Mouse (Mus musculus): Measurements from ENCODE around the gene Cfap97. TPM values are rescaled to one million over a fixed set of nuclear protein-coding genes. Genes with fewer than 3 reads are reported as not detected.
"Not testable (repeated sequence)": the region's sequence is repeated elsewhere in the genome, so short reads cannot be mapped to it uniquely, and the experiment has no call there.

Gene Cfap97
- polyA plus RNA-seq (2015; fragmentation: Nextera tagmentation; extraction: Ambion mirVana), result 29.2 and 30.5 TPM in 2 replicates

- peak; percentile 88 for ATAC-seq (ENCODE audit: low FRiP score)
- peak within 1 kb of the TSS; percentile 82 for H3K4me3 ChIP-seq
- H3K4me2 ChIP-seq, result peak within 1 kb of the TSS; percentile 86
- H3K36me3 ChIP-seq, result no peaks in the 10 kb centered on the region
- peaks cover 22% of the 10 kb centered on the region for H3K27me3 ChIP-seq
- peaks cover 20% of the 10 kb centered on the region for H3K4me1 ChIP-seq (replicated peaks)
- 2% methylated on average over 59 of the region's 75 CpGs for WGBS
- H3K9ac ChIP-seq, result peak within 1 kb of the TSS; percentile 92
- H3K27ac ChIP-seq, result peak within 1 kb of the TSS; percentile 86
- no peaks in the 10 kb centered on the region for H3K9me3 ChIP-seq
Measured at GRCm38 (mm10) chr8:46151202-46152062, at the start of gene Cfap97. TSS of gene Cfap97 (plus strand) at chr8:46151771.

DNA sequence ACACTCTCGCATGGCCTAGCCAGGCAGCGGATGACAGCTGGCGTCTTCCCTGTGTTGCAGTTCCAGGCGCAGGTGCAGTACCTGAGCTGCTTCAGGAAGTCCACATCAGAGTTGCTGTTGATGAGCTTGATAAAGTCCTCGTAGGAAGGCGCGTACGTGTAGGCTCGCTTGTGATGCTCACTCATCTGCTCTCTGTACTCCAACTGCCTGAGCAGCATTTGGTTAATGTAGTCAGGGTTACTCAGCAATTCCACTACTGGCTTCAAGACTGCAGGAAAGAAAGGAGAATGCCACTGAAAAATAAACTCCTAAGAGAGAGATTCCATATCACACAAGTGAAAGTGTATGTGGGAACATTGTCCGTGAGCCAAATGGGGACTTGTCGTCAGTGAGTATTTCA is 48.1 kb upstream of the Cfap97 start:
- no peak overlapping the region for H3K4me2 ChIP-seq
- H3K27me3 ChIP-seq, result no peaks in the 10 kb centered on the region
- no peak overlapping the region for H3K27ac ChIP-seq
- WGBS, result 95% methylated on average over 11 of the region's 11 CpGs
- no peak overlapping the region for H3K9ac ChIP-seq
- no peaks in the 10 kb centered on the region for H3K4me1 ChIP-seq (replicated peaks)
- peaks cover 10% of the 10 kb centered on the region for H3K9me3 ChIP-seq
- H3K4me3 ChIP-seq, result no peak overlapping the region
- ATAC-seq (ENCODE audit: low FRiP score), result no peak
- H3K36me3 ChIP-seq, result peaks cover 40% of the 10 kb centered on the region

DNA sequence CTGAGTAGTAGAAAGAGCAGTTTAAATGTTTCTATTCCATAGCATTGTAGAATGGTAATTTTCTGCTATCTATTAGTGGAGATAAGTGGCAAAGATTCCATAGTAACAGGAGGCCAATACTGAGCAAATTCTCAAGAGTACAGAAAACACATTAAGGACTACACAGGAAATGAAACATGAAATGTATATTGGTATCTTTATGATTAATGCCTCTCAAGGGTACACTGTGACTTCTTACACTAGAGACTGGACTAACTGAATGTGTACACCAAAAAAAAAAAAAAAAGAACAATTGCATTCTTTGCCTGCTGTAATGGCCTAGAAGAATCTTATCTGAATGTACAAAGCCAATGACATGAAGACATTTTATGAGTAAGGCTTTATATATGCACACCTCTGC is 43.9 kb upstream of the Cfap97 start:
- no peak for ATAC-seq (ENCODE audit: low FRiP score)
- Histone ChIP-seq H3K4me2 (no peak overlapping the region), H3K27me3 (no peaks in the 10 kb centered on the region), H3K4me1 (replicated peaks) (0 out of 2 replicates have a peak, but pooled peaks cover 3% of the 10 kb centered on the region), H3K27ac (no peak overlapping the region), H3K9me3 (no peaks in the 10 kb centered on the region), H3K36me3 (peaks cover 14% of the 10 kb centered on the region), H3K9ac (no peak overlapping the region), H3K4me3 (no peak overlapping the region)

DNA sequence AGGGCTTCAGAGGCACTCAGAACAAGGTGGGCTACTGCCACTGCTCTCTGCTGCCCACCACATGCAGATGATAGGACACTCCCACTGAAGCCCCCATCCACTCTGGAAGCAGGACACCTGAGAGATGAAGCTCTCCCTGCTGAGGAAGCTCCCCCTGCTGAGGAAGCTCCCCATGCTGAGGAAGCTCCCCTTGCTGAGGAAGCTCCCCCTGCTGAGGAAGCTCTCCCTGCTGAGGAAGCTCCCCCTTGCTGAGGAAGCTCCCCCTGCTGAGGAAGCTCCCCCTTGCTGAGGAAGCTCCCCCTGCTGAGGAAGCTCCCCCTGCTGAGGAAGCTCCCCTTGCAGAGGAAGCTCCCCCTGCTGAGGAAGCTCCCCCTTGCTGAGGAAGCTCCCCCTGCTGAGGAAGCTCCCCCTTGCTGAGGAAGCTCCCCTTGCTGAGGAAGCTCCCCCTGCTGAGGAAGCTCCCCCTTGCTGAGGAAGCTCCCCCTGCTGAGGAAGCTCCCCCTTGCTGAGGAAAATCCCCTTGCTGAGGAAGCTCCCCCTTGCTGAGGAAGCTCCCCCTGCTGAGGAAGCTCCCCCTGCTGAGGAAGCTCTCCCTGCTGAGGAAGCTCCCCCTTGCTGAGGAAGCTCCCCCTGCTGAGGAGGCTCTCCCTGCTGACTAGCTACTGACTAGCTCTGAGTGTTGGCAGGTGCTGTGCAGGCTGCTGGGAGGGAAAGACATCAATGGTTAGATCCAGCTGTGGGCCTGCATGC is 38.0 kb upstream of the Cfap97 start:
- H3K9ac ChIP-seq; H3K9me3 ChIP-seq; H3K27ac ChIP-seq; H3K4me2 ChIP-seq; H3K4me1 ChIP-seq (replicated peaks); ATAC-seq (ENCODE audit: low FRiP score); H3K27me3 ChIP-seq; H3K4me3 ChIP-seq: not testable (repeated sequence)
- peaks cover 10% of the 10 kb centered on the region for H3K36me3 ChIP-seq

DNA sequence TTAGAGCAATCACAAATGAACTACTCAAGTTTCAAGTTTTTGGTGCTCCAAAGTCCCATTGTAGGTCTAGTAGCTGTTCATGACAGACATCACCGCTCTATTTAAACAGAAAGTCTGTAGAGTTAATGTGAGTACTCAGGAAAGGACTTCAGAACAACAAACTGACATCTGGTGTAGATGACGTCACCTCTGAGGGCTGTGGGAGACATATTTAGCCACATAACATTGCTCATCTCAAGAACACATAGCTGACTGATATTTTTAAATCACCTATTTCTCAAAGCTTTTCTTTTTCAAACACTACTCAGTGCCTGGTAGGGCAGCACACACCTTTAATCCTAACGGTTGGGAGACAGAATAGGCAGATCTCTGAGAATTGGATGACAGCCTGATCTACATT is 34.4 kb upstream of the Cfap97 start:
- Histone ChIP-seq H3K4me3 (no peak overlapping the region), H3K4me2 (no peak overlapping the region), H3K36me3 (peaks cover 10% of the 10 kb centered on the region), H3K9ac (no peak overlapping the region), H3K4me1 (replicated peaks) (no peaks in the 10 kb centered on the region), H3K27ac (no peak overlapping the region), H3K9me3 (no peaks in the 10 kb centered on the region), H3K27me3 (no peaks in the 10 kb centered on the region)
- ATAC-seq (ENCODE audit: low FRiP score), result no peak
- WGBS, result 88% methylated on average over 3 of the region's 3 CpGs

DNA sequence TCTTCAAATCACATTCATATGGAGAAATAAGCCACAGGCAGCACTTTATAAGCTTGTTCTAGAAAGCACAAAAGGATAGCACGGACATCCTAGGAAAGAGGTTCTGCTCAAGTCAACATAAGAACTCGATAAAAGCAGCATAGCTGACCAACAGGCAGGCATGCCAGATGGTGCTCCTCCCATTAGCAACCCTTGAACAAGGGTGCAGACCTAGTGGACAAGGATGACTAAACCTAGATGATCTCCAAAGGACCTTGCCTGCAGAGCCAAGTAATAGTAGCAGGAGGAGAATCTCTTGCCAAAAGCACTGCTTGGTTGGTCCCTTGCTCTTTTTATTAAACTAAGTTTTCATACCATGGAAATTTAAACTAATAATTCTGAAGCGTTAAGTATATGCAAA is 32.4 kb upstream of the Cfap97 start:
- Histone ChIP-seq H3K4me1 (replicated peaks) (no peaks in the 10 kb centered on the region), H3K27ac (no peak overlapping the region), H3K4me3 (no peak overlapping the region), H3K27me3 (no peaks in the 10 kb centered on the region), H3K9ac (no peak overlapping the region), H3K9me3 (no peaks in the 10 kb centered on the region), H3K36me3 (peaks cover 10% of the 10 kb centered on the region), H3K4me2 (no peak overlapping the region)
- 96% methylated on average over 3 of the region's 3 CpGs for WGBS
- no peak for ATAC-seq (ENCODE audit: low FRiP score)

GRCm38 (mm10) chr8:46122498-46122897 is 29.1 kb upstream of the Cfap97 start:
- no peaks in the 10 kb centered on the region for H3K27me3 ChIP-seq
- 92% methylated on average over 2 of the region's 2 CpGs for WGBS
- no peaks in the 10 kb centered on the region for H3K4me1 ChIP-seq (replicated peaks)
- H3K9ac ChIP-seq, result no peak overlapping the region
- H3K9me3 ChIP-seq, result no peaks in the 10 kb centered on the region
- no peak overlapping the region for H3K4me2 ChIP-seq
- no peaks in the 10 kb centered on the region for H3K36me3 ChIP-seq
- ATAC-seq (ENCODE audit: low FRiP score), result no peak
- no peak overlapping the region for H3K4me3 ChIP-seq
- H3K27ac ChIP-seq, result no peak overlapping the region

GRCm38 (mm10) chr8:46130426-46130825 is 21.1 kb upstream of the Cfap97 start:
- H3K36me3 ChIP-seq, result peaks cover 11% of the 10 kb centered on the region
- H3K4me2 ChIP-seq, result no peak overlapping the region
- no peaks in the 10 kb centered on the region for H3K4me1 ChIP-seq (replicated peaks)
- ATAC-seq (ENCODE audit: low FRiP score), result no peak
- H3K9me3 ChIP-seq, result peaks cover 3% of the 10 kb centered on the region; the same call in 1 of the 2 replicates
- H3K4me3 ChIP-seq, result no peak overlapping the region
- H3K27ac ChIP-seq, result no peak overlapping the region
- H3K27me3 ChIP-seq, result no peaks in the 10 kb centered on the region
- H3K9ac ChIP-seq, result no peak overlapping the region
- WGBS, result 89% methylated on average over 2 of the region's 2 CpGs

DNA sequence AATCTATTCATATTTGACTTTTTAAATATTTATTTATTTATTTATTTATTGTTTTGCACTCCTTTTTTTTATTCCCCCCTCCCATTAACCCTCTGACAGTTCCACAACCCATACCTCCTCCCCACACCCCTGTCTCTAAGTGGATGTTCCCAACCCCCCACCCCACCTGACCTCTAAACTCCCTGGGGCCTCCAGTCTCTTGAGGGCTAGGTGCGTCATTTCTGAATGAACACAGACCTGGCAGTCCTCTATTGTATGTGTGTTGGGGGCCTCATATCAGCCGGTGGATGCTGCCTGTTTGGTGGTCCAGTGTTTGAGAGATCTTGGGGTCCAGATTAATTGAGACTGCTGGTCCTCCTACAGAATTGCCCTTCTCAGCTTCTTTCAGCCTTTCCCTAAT is 16.0 kb upstream of the Cfap97 start:
- H3K4me1 ChIP-seq (replicated peaks); H3K27me3 ChIP-seq; H3K4me3 ChIP-seq; H3K9me3 ChIP-seq; ATAC-seq (ENCODE audit: low FRiP score); H3K9ac ChIP-seq; H3K27ac ChIP-seq; H3K4me2 ChIP-seq: not testable (repeated sequence)
- 94% methylated on average over 2 of the region's 2 CpGs for WGBS
- peaks cover 14% of the 10 kb centered on the region for H3K36me3 ChIP-seq

DNA sequence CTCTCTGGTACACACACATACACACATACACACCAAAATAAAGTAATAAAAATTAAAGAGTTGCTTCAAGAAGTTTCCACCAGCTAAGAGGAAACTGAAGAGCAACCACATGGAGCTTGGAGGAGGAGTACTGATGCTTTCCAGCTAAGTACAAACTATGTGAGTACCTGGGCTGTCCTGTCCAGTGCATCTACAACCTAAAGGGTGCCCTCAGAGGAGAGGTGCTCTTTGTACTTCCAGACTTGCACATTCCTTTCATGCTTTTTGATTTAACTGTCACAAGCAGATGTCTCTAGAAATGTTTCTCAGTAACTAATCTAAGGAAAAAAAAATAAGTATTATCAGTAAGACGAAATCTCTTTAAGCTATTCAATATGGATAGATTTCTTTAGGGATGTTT is 14.2 kb upstream of the Cfap97 start:
- Histone ChIP-seq H3K36me3 (peaks cover 14% of the 10 kb centered on the region), H3K27ac (no peak overlapping the region), H3K4me2 (no peak overlapping the region), H3K4me3 (no peak overlapping the region), H3K9me3 (peaks cover 3% of the 10 kb centered on the region; the same call in 1 of the 2 replicates), H3K9ac (no peak overlapping the region), H3K27me3 (no peaks in the 10 kb centered on the region), H3K4me1 (replicated peaks) (no peaks in the 10 kb centered on the region)
- ATAC-seq (ENCODE audit: low FRiP score), result no peak
- WGBS, result 98% methylated on average over 1 of the region's 1 CpGs

- H3K4me2 ChIP-seq, result no peak overlapping the region
- WGBS, result 90% methylated on average over 10 of the region's 10 CpGs
- no peak for ATAC-seq (ENCODE audit: low FRiP score)
- H3K27me3 ChIP-seq, result no peaks in the 10 kb centered on the region
- no peak overlapping the region for H3K9ac ChIP-seq
- H3K4me1 ChIP-seq (replicated peaks), result no peaks in the 10 kb centered on the region; the same call in 1 of the 2 replicates
- peaks cover 3% of the 10 kb centered on the region; the same call in 1 of the 2 replicates for H3K9me3 ChIP-seq
- H3K4me3 ChIP-seq, result no peak overlapping the region
- peaks cover 12% of the 10 kb centered on the region for H3K36me3 ChIP-seq
- no peak overlapping the region for H3K27ac ChIP-seq
Measured at GRCm38 (mm10) chr8:46137843-46138596, 13.6 kb upstream of the Cfap97 start.
